Mouse (Mus musculus) liver, embryonic 14 days (tissue): ENCODE data around the gene Gdpd5. TPM values are rescaled to one million over a fixed set of nuclear protein-coding genes. Genes with fewer than 3 reads are reported as not detected.

Source experiments
- polyA plus RNA-seq: library from polyadenylated mRNA; depleted of rRNA; stranded (reverse); fragments of >200 nt; gene quantifications from 2 replicates; pipeline ENCODE4 v1.2.3, GENCODE M21; 2012; rRNA removed

Gene Gdpd5
- 0.73 and 1.1 TPM in 2 replicates for polyA plus RNA-seq

DNA sequence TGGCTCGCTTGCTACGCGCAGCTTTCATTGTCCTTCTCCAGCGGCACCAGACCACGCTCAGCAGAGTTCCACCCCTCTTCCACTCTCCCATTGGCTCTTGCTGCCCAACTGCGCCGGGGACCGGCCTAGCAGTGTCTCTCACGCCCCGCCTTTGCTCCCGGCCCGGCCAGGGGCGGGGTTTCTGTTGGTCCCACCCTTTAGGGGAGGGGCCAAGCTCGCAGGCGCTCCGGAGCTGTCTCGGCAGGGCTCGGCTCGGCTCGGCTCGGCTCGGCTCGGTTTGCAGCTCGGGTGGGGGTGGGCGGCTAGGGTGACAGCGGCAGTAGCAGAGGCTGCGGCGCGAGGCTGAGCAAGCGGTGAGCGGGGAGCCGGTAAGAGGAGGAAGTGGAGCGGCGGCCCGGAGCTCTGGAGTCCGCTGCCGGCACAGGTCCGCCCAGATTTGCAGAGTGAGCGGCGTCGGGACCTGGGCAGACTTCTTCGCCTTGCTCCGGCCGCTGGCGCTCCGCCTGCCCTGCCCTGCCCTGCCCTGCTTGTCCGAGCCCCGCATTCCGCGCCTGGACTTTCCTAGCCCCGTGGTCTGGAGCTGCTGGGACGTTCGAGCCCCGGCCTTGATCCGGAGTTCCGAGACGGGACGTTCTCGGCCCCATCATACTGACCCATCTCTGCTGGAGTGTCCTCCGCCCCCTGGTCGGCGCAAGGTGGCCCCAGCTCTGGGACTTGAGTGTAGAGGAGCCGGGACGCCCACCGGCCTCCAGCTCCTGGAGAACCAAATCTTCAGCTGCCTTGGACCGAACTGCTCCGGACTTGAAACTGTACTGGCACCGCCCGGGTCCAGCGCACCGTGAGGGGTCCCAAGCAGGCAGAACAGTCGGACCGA lies at the start of gene Gdpd5:
Gene Gdpd5, plus strand, starts transcription at position 201 of the 874 bp plus-strand sequence.

DNA sequence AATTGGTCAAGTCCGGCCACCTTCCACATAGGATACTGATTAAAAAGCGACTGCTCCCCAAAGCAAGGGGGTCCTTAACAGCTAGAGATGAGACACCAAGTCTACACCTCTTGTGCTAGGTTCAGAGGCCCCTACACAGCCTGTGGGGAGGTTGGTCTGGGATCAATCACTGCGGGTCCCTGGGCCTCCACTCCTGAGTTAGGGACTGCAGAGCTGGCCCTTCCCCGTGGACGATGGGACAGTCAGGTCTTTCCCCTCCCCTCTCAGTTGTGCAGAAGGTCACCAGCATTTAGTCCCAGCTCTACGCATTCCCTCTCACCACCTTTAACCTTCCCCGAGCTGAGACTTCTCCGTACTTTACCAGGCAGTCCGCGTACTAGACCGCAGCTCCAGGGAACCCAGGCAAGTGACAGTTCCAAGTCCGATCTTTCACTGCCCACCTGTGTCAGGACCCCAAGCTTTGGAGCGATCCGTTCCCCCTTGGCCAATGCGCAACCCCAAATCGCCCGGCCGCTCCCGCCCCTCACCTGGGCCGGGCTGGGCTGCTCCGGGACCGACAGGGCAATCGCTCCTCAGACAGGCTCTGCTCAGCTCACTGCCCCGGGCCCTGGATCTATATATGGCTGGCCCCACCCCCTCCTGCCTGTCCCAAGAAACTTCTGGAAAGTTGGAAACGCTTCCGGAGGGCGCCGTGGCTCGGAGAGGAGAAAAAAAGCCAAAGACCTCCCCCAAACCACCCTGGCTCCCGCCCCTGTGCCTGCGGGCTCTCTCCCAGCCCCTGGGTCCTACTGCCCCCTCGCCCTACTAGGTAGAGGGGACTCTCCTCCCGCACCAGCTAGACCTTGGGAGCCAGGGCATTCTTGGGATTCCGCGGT lies 28.5 kb upstream of the Gdpd5 start, which contains the start of gene Serpinh1:
Gene Serpinh1, minus strand, starts transcription at position 714 of the 875 bp plus-strand sequence.

DNA sequence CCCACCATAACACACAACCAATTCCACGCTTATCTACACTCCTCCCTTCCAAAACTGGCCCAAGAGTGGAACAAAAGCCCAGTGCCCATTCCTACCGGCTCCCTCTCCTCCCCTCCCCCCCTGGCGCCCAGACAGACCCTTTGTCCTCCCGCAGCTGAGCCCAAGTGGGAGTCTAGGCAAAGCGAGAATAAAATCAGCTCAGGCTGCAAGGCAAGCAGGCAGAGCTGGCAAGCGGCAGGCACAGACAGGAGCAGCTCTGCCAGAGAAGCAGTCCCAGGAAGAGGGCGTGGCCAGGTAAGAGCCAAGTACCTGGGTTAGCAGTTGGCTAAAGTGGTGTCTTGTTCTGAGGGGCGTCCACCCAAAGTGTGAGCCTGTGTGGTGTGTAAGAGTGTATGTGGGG lies 84.6 kb downstream of the Gdpd5 start, which contains the start of gene Klhl35:
Gene Klhl35, plus strand, starts transcription at position 194 of the 400 bp plus-strand sequence.

DNA sequence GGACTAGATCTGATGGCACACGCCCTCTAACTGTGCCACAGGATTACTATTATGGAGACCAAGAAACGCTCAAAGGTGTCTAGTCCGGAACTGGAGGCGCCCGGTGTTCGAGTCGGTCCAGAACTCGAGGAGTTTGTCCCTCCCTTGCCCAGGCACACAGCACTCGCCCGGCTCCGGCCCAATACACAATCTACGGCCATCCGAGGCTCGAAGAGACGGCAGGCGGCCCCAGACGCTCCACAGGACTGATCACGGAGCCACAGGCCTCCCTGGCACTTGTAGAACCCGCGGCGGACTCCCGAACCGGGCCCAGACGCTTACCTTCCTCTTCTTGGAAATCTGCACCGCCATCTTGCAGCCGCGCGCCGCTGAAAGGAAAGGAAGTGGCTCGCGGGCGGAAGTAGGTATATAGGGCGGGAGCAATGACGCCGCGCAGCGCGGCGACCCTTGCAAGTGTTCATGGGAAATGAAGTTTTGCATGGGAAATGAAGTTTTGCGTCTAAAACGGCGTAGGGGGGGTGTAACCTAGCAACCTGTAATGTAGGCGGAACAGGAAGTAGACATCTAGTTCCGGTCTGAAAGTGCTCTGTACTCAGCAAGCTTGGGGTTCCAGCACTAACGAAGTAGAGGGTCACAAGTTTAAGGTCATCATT lies 102.2 kb downstream of the Gdpd5 start, which contains the start of gene Rps3:
Gene Rps3, minus strand, starts transcription at position 468 of the 653 bp plus-strand sequence.

Other genes starting within 250 kb of the Gdpd5 start
- 3.7 and 4.2 TPM in 2 replicates for gene Uvrag, start 240.3 kb upstream of the Gdpd5 start, polyA plus RNA-seq
- gene Dgat2, start 198.7 kb upstream of the Gdpd5 start, polyA plus RNA-seq = 37.1 and 45.5 TPM in 2 replicates
- 11.1 and 14.8 TPM in 2 replicates for gene Mogat2, start 142.8 kb upstream of the Gdpd5 start, polyA plus RNA-seq
- gene Map6, start 114.0 kb upstream of the Gdpd5 start, polyA plus RNA-seq = 0.03 TPM in 2 replicates
- gene Serpinh1, start 28.2 kb upstream of the Gdpd5 start, polyA plus RNA-seq = 32.8 and 42.3 TPM in 2 replicates
- 0.03 and 0.09 TPM in 2 replicates for gene Klhl35, start 84.6 kb downstream of the Gdpd5 start, polyA plus RNA-seq
- 907 and 1,012 TPM in 2 replicates for gene Rps3, start 102.3 kb downstream of the Gdpd5 start, polyA plus RNA-seq
- 204 and 251 TPM in 2 replicates for gene Arrb1, start 154.1 kb downstream of the Gdpd5 start, polyA plus RNA-seq
- 0.07 and 0.11 TPM in 2 replicates for gene Tpbgl, start 245.7 kb downstream of the Gdpd5 start, polyA plus RNA-seq